Mouse (Mus musculus) layer of hippocampus, adult 2 months (tissue): Measurements from ENCODE around the gene Gm45716. TPM values are rescaled to one million over a fixed set of nuclear protein-coding genes. Genes with fewer than 3 reads are reported as not detected.

Experiments used
- DNase-seq, 2 experiments: peaks; one replicate each; pipeline ENCODE4 v3.0.0; 2022; ENCODE audit warnings: low spot score in 2 of 2
- H3K27ac ChIP-seq: fragments of 200-600 bp; 2 replicates; pipeline ENCODE4 v1.8.1; 2022
- H3K4me3 ChIP-seq: fragments of 200-600 bp; 2 replicates; pipeline ENCODE4 v1.8.1; 2022; ENCODE audit warnings: mild to moderate bottlenecking
- CTCF ChIP-seq: fragments of 200-600 bp; conservative IDR thresholded peaks from 2 replicates; pipeline ENCODE4 v1.8.1; 2022; ENCODE audit warnings: antibody characterized with exemption, mild to moderate bottlenecking, moderate library complexity
- long read RNA-seq, 2 experiments: library from polyadenylated mRNA; stranded (forward); transcript quantifications; one replicate each; pipeline ENCODE4 v2.0.0; 2021; ENCODE audit warnings: borderline mapping rate in 2 of 2
- total RNA-seq, 2 experiments: library from RNA; stranded (reverse); gene quantifications; 2 replicates each; pipeline ENCODE4 v1.2.3; 2021

Gm45716 gene
- total RNA-seq: 1 to 10 TPM; 6.9 to 8.1 TPM
- long read RNA-seq, experiment 1, partial matches to known transcripts: 6 of 6 reads
- long read RNA-seq, experiment 1, other reads (novel, unspliced or antisense): 0 of 6 reads
- long read RNA-seq, experiment 2, partial matches to known transcripts: 7 of 7 reads
- long read RNA-seq, experiment 2, other reads (novel, unspliced or antisense): 0 of 7 reads

GRCm38 (mm10) chr11:90187441-90187840 is at the start of gene Gm45716:
Gene Gm45716 (plus strand): TSS chr11:90187683.
- TF ChIP-seq CTCF: no peak
- Histone ChIP-seq H3K4me3 (no peak within 1 kb of the TSS), H3K27ac (no peak within 1 kb of the TSS)
- DNase-seq: no peak

GRCm38 (mm10) chr11:90142393-90142792 is 45.1 kb upstream of the Gm45716 start:
- DNase-seq: peak; percentile 34 to 40
- TF ChIP-seq CTCF: no peak
- Histone ChIP-seq H3K4me3 (no peak overlapping the region), H3K27ac (peak overlapping the region; percentile 61; the same call in 1 of the 2 replicates)

GRCm38 (mm10) chr11:90142936-90143335 is 44.5 kb upstream of the Gm45716 start:
- 0 out of 2 replicates have a peak overlapping the region, but pooled peaks have one; percentile 25 for H3K27ac ChIP-seq
- no peak for TF ChIP-seq CTCF
- H3K4me3 ChIP-seq: no peak overlapping the region
- DNase-seq: no peak

GRCm38 (mm10) chr11:90146086-90146860 is 41.2 kb upstream of the Gm45716 start:
- Histone ChIP-seq H3K27ac (no peak overlapping the region), H3K4me3 (no peak overlapping the region)
- no peak for DNase-seq

GRCm38 (mm10) chr11:90155066-90155465 is 32.4 kb upstream of the Gm45716 start:
- Histone ChIP-seq H3K4me3 (no peak overlapping the region), H3K27ac (peak overlapping the region; percentile 46; the same call in 1 of the 2 replicates)
- DNase-seq: no peak

More at GRCm38 (mm10) chr11:90146086-90146860, 41.2 kb upstream of the Gm45716 start:
- no peak for TF ChIP-seq CTCF

GRCm38 (mm10) chr11:90155466-90155865 is 32.0 kb upstream of the Gm45716 start:
- H3K4me3 ChIP-seq: no peak overlapping the region
- TF ChIP-seq CTCF: no peak
- H3K27ac ChIP-seq: peak overlapping the region; percentile 46; the same call in 1 of the 2 replicates
- DNase-seq: no peak

More at GRCm38 (mm10) chr11:90155066-90155465, 32.4 kb upstream of the Gm45716 start:
- no peak for TF ChIP-seq CTCF

- TF ChIP-seq CTCF: peak; percentile 80
- Histone ChIP-seq H3K27ac (peak overlapping the region; percentile 68), H3K4me3 (no peak overlapping the region)
- DNase-seq: no peak
These were observed 19.7 kb upstream of the Gm45716 start for GRCm38 (mm10) chr11:90167771-90168170.

GRCm38 (mm10) chr11:90168338-90169065 is 19.0 kb upstream of the Gm45716 start:
- peak overlapping the region; percentile 68 for H3K27ac ChIP-seq
- peak; percentile 16 to 43 for DNase-seq
- H3K4me3 ChIP-seq: no peak overlapping the region
- peak; percentile 68 for TF ChIP-seq CTCF

- peak in 1 of 2 experiments; percentile 15 for DNase-seq
- Histone ChIP-seq H3K27ac (peak overlapping the region; percentile 47; the same call in 1 of the 2 replicates), H3K4me3 (peak overlapping the region; percentile 43)
- TF ChIP-seq CTCF: no peak
These were observed 18.1 kb upstream of the Gm45716 start for GRCm38 (mm10) chr11:90169200-90170013.

GRCm38 (mm10) chr11:90170014-90170320 is 17.5 kb upstream of the Gm45716 start:
- DNase-seq: peak; percentile 57 to 65
- H3K27ac ChIP-seq: no peak overlapping the region
- TF ChIP-seq CTCF: peak; percentile 99
- peak overlapping the region; percentile 43 for H3K4me3 ChIP-seq

- no peak for DNase-seq
- TF ChIP-seq CTCF: no peak
- H3K27ac ChIP-seq: no peak overlapping the region
- H3K4me3 ChIP-seq: no peak overlapping the region
These were observed 15.2 kb upstream of the Gm45716 start for GRCm38 (mm10) chr11:90172331-90172730.

- peak overlapping the region; percentile 66 for H3K27ac ChIP-seq
- DNase-seq: peak; percentile 29 to 62
- H3K4me3 ChIP-seq: no peak overlapping the region
- no peak for TF ChIP-seq CTCF
These were observed 11.7 kb upstream of the Gm45716 start for GRCm38 (mm10) chr11:90175634-90176300.
